Mouse (Mus musculus): Measurements from ENCODE around the gene Cacna1i. TPM values are rescaled to one million over a fixed set of nuclear protein-coding genes. Genes with fewer than 3 reads are reported as not detected.
A peak's percentile ranks its signal among the peaks of the same experiment; 100 is the strongest.

The Cacna1i gene
- not detected in 2 replicates for polyA plus RNA-seq (2012; ENCODE audit: insufficient read depth, low replicate concordance)

- Histone ChIP-seq H3K27me3 (replicated peaks) (peaks cover 98% of the 10 kb centered on the region), H3K4me3 (replicated peaks) (peak within 1 kb of the TSS; percentile 69), H3K4me1 (peaks cover 6% of the 10 kb centered on the region), H3K36me3 (replicated peaks; ENCODE audit: low read length) (no peaks in the 10 kb centered on the region), H3K9me3 (no peaks in the 10 kb centered on the region)
- TF ChIP-seq GATA1 (IDR thresholded peaks at IDR 0.05; ENCODE audit: borderline replicate concordance, low read length) (no peak), FLI1 (IDR thresholded peaks at IDR 0.05; ENCODE audit: low read length) (no peak)
These were observed at the start of gene Cacna1i for GRCm38 (mm10) chr15:80286851-80287415. Gene Cacna1i (plus strand): TSS chr15:80287238.

- peaks cover 93% of the 10 kb centered on the region for H3K36me3 ChIP-seq (replicated peaks; ENCODE audit: low read length)
- H3K27me3 ChIP-seq (replicated peaks) = no peaks in the 10 kb centered on the region
- no peaks in the 10 kb centered on the region for H3K9me3 ChIP-seq
- TF ChIP-seq FLI1 (IDR thresholded peaks at IDR 0.05; ENCODE audit: low read length) (no peak), GATA1 (IDR thresholded peaks at IDR 0.05; ENCODE audit: borderline replicate concordance, low read length) (no peak)
- peaks cover 62% of the 10 kb centered on the region for H3K4me1 ChIP-seq
- H3K4me3 ChIP-seq (replicated peaks) = no peak overlapping the region
These were observed 38.9 kb upstream of the Cacna1i start for GRCm38 (mm10) chr15:80248135-80248534.

- Histone ChIP-seq H3K4me1 (peaks cover 63% of the 10 kb centered on the region), H3K9me3 (no peaks in the 10 kb centered on the region), H3K36me3 (replicated peaks; ENCODE audit: low read length) (peaks cover 93% of the 10 kb centered on the region), H3K4me3 (replicated peaks) (no peak overlapping the region), H3K27me3 (replicated peaks) (no peaks in the 10 kb centered on the region)
- TF ChIP-seq GATA1 (IDR thresholded peaks at IDR 0.05; ENCODE audit: borderline replicate concordance, low read length) = no peak
- TF ChIP-seq FLI1 (IDR thresholded peaks at IDR 0.05; ENCODE audit: low read length) = no peak
These were observed 38.4 kb upstream of the Cacna1i start for GRCm38 (mm10) chr15:80248596-80248995.

- H3K36me3 ChIP-seq (replicated peaks; ENCODE audit: low read length) = peaks cover 86% of the 10 kb centered on the region
- peaks cover 73% of the 10 kb centered on the region for H3K4me1 ChIP-seq
- no peaks in the 10 kb centered on the region for H3K9me3 ChIP-seq
- no peaks in the 10 kb centered on the region for H3K27me3 ChIP-seq (replicated peaks)
- peak overlapping the region; percentile 65 for H3K4me3 ChIP-seq (replicated peaks)
- TF ChIP-seq FLI1 (IDR thresholded peaks at IDR 0.05; ENCODE audit: low read length) (no peak), GATA1 (IDR thresholded peaks at IDR 0.05; ENCODE audit: borderline replicate concordance, low read length) (no peak)
These were observed 37.4 kb upstream of the Cacna1i start for GRCm38 (mm10) chr15:80249672-80250071.

- peaks cover 74% of the 10 kb centered on the region for H3K4me1 ChIP-seq
- TF ChIP-seq FLI1 (IDR thresholded peaks at IDR 0.05; ENCODE audit: low read length) (no peak), GATA1 (IDR thresholded peaks at IDR 0.05; ENCODE audit: borderline replicate concordance, low read length) (no peak)
- H3K36me3 ChIP-seq (replicated peaks; ENCODE audit: low read length) = peaks cover 79% of the 10 kb centered on the region
- peak overlapping the region; percentile 73 for H3K4me3 ChIP-seq (replicated peaks)
- H3K27me3 ChIP-seq (replicated peaks) = no peaks in the 10 kb centered on the region
- H3K9me3 ChIP-seq = no peaks in the 10 kb centered on the region
These were observed 36.5 kb upstream of the Cacna1i start for GRCm38 (mm10) chr15:80250586-80250985.

- Histone ChIP-seq H3K4me3 (replicated peaks) (no peak overlapping the region), H3K9me3 (no peaks in the 10 kb centered on the region), H3K4me1 (peaks cover 83% of the 10 kb centered on the region), H3K27me3 (replicated peaks) (no peaks in the 10 kb centered on the region), H3K36me3 (replicated peaks; ENCODE audit: low read length) (peaks cover 76% of the 10 kb centered on the region)
- TF ChIP-seq GATA1 (IDR thresholded peaks at IDR 0.05; ENCODE audit: borderline replicate concordance, low read length) (no peak), FLI1 (IDR thresholded peaks at IDR 0.05; ENCODE audit: low read length) (no peak)
These were observed 33.5 kb upstream of the Cacna1i start for GRCm38 (mm10) chr15:80253530-80253929.

GRCm38 (mm10) chr15:80254207-80254606, 32.8 kb upstream of the Cacna1i start:
- H3K4me1 ChIP-seq = peaks cover 80% of the 10 kb centered on the region
- H3K4me3 ChIP-seq (replicated peaks) = peak overlapping the region; percentile 99
- H3K36me3 ChIP-seq (replicated peaks; ENCODE audit: low read length) = peaks cover 76% of the 10 kb centered on the region
- H3K9me3 ChIP-seq = no peaks in the 10 kb centered on the region
- TF ChIP-seq GATA1 (IDR thresholded peaks at IDR 0.05; ENCODE audit: borderline replicate concordance, low read length) (no peak), FLI1 (IDR thresholded peaks at IDR 0.05; ENCODE audit: low read length) (no peak)
- H3K27me3 ChIP-seq (replicated peaks) = no peaks in the 10 kb centered on the region

- Histone ChIP-seq H3K9me3 (no peaks in the 10 kb centered on the region), H3K4me3 (replicated peaks) (peak within 1 kb of the TSS; percentile 99), H3K4me1 (peaks cover 80% of the 10 kb centered on the region), H3K27me3 (replicated peaks) (no peaks in the 10 kb centered on the region), H3K36me3 (replicated peaks; ENCODE audit: low read length) (peaks cover 76% of the 10 kb centered on the region)
- TF ChIP-seq FLI1 (IDR thresholded peaks at IDR 0.05; ENCODE audit: low read length) (0 out of 2 replicates have a peak, but pooled peaks have one; percentile 22), GATA1 (IDR thresholded peaks at IDR 0.05; ENCODE audit: borderline replicate concordance, low read length) (no peak)
These were observed 32.0 kb upstream of the Cacna1i start, which contains the start of gene Atf4 for GRCm38 (mm10) chr15:80254847-80255645. Gene Atf4 (plus strand): TSS chr15:80255184.

GRCm38 (mm10) chr15:80255646-80256121, 31.4 kb upstream of the Cacna1i start:
- Histone ChIP-seq H3K36me3 (replicated peaks; ENCODE audit: low read length) (peaks cover 76% of the 10 kb centered on the region), H3K4me1 (peaks cover 80% of the 10 kb centered on the region), H3K4me3 (replicated peaks) (peak overlapping the region; percentile 99), H3K9me3 (no peaks in the 10 kb centered on the region), H3K27me3 (replicated peaks) (no peaks in the 10 kb centered on the region)
- TF ChIP-seq FLI1 (IDR thresholded peaks at IDR 0.05; ENCODE audit: low read length) (no peak), GATA1 (IDR thresholded peaks at IDR 0.05; ENCODE audit: borderline replicate concordance, low read length) (no peak)

- Histone ChIP-seq H3K9me3 (no peaks in the 10 kb centered on the region), H3K27me3 (replicated peaks) (no peaks in the 10 kb centered on the region), H3K4me3 (replicated peaks) (peak overlapping the region; percentile 99), H3K36me3 (replicated peaks; ENCODE audit: low read length) (peaks cover 76% of the 10 kb centered on the region), H3K4me1 (peaks cover 80% of the 10 kb centered on the region)
- TF ChIP-seq GATA1 (IDR thresholded peaks at IDR 0.05; ENCODE audit: borderline replicate concordance, low read length) (no peak), FLI1 (IDR thresholded peaks at IDR 0.05; ENCODE audit: low read length) (no peak)
These were observed 30.8 kb upstream of the Cacna1i start for GRCm38 (mm10) chr15:80256242-80256641.
